Mouse (Mus musculus) natural killer cell, adult 2 months (primary cell): ENCODE results near the gene Chrm5.

Experiments
- DNase-seq, 2 experiments: peaks; one replicate each; pipeline ENCODE4 v3.0.0; 2022; ENCODE audit warnings: low spot score in 2 of 2

Chrm5 gene

GRCm38 (mm10) chr2:112429665-112430064, 50.9 kb downstream of the Chrm5 start:
- no peak for DNase-seq
